ENCODE assay signal across 8 mouse cellular contexts in the genomic region with DNA sequence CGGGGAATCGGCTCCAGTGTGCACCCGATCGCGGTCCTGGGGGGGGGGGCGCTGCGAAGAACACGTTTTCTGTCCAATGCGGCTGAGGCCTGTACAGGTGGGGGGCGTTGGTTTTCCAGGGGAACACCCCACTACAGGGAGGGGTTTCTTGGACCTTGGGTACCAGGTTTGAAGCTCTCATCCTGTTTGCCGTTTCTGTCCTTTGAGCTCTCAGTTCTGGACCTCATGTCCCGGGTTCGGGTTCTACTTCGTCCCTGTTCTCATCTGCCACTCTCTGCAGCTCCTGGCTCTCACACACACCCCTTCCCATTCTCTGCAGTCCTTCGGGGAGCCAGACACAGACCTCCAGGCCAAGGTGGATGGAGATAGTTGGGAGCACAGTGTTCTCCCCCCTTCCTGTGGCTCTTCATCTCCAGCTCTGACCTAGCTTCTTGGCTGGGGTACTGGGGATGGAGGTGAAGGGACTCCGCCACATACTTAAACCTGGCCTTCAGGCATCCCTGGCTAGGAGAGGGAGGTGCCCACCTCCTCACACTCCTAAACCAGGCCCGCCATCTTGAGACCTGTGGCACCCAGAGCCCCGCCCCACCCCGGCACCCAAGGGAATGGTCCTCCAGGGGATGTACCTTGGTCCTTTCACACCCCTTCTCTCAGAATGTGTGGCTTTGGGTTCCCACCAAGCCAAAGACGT. TPM values are rescaled to one million over a fixed set of nuclear protein-coding genes. Genes with fewer than 3 reads are reported as not detected.
A peak's percentile ranks its signal among the peaks of the same experiment; 100 is the strongest.
DNase-seq lines count a peak whose midpoint lies in the region; ATAC-seq and TF ChIP-seq lines count a peak whose summit lies in the region.

No protein-coding gene starts in this region.

- peaks cover 92% of the 10 kb centered on the region for H3K4me1 ChIP-seq in kidney, embryonic 15.5 days
- H3K4me1 ChIP-seq in heart, embryonic 15.5 days (replicated peaks): peaks cover 75% of the 10 kb centered on the region
- H3K4me1 ChIP-seq in liver, postnatal 0 days (ENCODE audit: insufficient read depth): peaks cover 24% of the 10 kb centered on the region

- no peak for TF ChIP-seq CTCF in liver, postnatal 0 days (IDR thresholded peaks at IDR 0.05; ENCODE audit: low read depth)

- no peak for TF ChIP-seq EP300 in liver, postnatal 0 days (IDR thresholded peaks at IDR 0.05; ENCODE audit: low read depth)

- under 1% methylated on average over 19 of the region's 20 CpGs for WGBS in kidney, embryonic 15.5 days
- WGBS in heart, embryonic 15.5 days: 4% methylated on average over 14 of the region's 20 CpGs
- 13% methylated on average over 17 of the region's 20 CpGs for WGBS in liver, postnatal 0 days (ENCODE audit: insufficient replicate concordance)

- peak overlapping the region; percentile 82 for H3K4me3 ChIP-seq in kidney, embryonic 15.5 days (replicated peaks)
- peak overlapping the region; percentile 76 for H3K4me3 ChIP-seq in heart, embryonic 15.5 days
- H3K4me3 ChIP-seq in liver, postnatal 0 days (ENCODE audit: low read depth, low read length): peak overlapping the region; percentile 67

- H3K27me3 ChIP-seq in kidney, embryonic 15.5 days: no peaks in the 10 kb centered on the region
- no peaks in the 10 kb centered on the region for H3K27me3 ChIP-seq in heart, embryonic 15.5 days
- H3K27me3 ChIP-seq in liver, postnatal 0 days (ENCODE audit: insufficient read depth, low read length): peaks cover 13% of the 10 kb centered on the region; the same call in 1 of the 2 replicates

- 0 out of 2 replicates have a peak, but pooled peaks have one; percentile 3 for ATAC-seq in kidney, embryonic 15.5 days (replicated peaks; ENCODE audit: low FRiP score)
- no peak; the same call in 1 of the 2 replicates for ATAC-seq in heart, embryonic 15.5 days (replicated peaks; ENCODE audit: insufficient number of reproducible peaks, insufficient read depth, low FRiP score, low read depth)
- no peak for ATAC-seq in liver, postnatal 0 days
- no peak for ATAC-seq in activated CD4-positive, CD25-positive, alpha-beta regulatory T cell, adult 4 months

- no peaks in the 10 kb centered on the region for H3K36me3 ChIP-seq in kidney, embryonic 15.5 days
- H3K36me3 ChIP-seq in heart, embryonic 15.5 days: no peaks in the 10 kb centered on the region
- no peaks in the 10 kb centered on the region for H3K36me3 ChIP-seq in liver, postnatal 0 days (replicated peaks; ENCODE audit: insufficient read depth, low read length)

- H3K4me2 ChIP-seq in kidney, embryonic 15.5 days: peak overlapping the region; percentile 97
- H3K4me2 ChIP-seq in heart, embryonic 15.5 days: peak overlapping the region; percentile 95
- peak overlapping the region; percentile 75 for H3K4me2 ChIP-seq in liver, postnatal 0 days (ENCODE audit: low read depth, low read length)

- no peaks in the 10 kb centered on the region for H3K9me3 ChIP-seq in kidney, embryonic 15.5 days (replicated peaks)
- no peaks in the 10 kb centered on the region for H3K9me3 ChIP-seq in heart, embryonic 15.5 days (replicated peaks)
- H3K9me3 ChIP-seq in liver, postnatal 0 days (ENCODE audit: low read length): no peaks in the 10 kb centered on the region

- peak overlapping the region; percentile 85 for H3K9ac ChIP-seq in kidney, embryonic 15.5 days
- peak overlapping the region; percentile 79 for H3K9ac ChIP-seq in heart, embryonic 15.5 days
- H3K9ac ChIP-seq in liver, postnatal 0 days (replicated peaks): peak overlapping the region; percentile 60

- no peak for DNase-seq in kidney, postnatal 25 days
- DNase-seq in brain, adult 2 months (ENCODE audit: low read depth, low spot score): peak; percentile 66
- DNase-seq in liver, postnatal 0 days: no peak
- DNase-seq in left cerebral cortex, adult 11 months (ENCODE audit: low spot score): no peak
- no peak for DNase-seq in urinary bladder, postnatal 25 days (ENCODE audit: low spot score)

- peak overlapping the region; percentile 98 for H3K27ac ChIP-seq in kidney, embryonic 15.5 days
- peak overlapping the region; percentile 91 for H3K27ac ChIP-seq in heart, embryonic 15.5 days
- peak overlapping the region; percentile 48; the same call in 1 of the 2 replicates for H3K27ac ChIP-seq in liver, postnatal 0 days (ENCODE audit: low read depth)

RNA-seq across cellular contexts. Expression of gene Pcbp4, which starts 1.1 kb away (rescaled TPM):
- 118 and 140 TPM in 2 replicates for polyA plus RNA-seq in kidney, embryonic 15.5 days (2015; fragmentation: Nextera tagmentation; extraction: Ambion mirVana)
- 61.8 and 73.2 TPM in 2 replicates for polyA plus RNA-seq in heart, embryonic 15.5 days (2015; fragmentation: Nextera tagmentation; extraction: Ambion mirVana)
- 4.9 and 6.1 TPM in 2 replicates for polyA plus RNA-seq in liver, postnatal 0 days (2015; fragmentation: Nextera tagmentation; extraction: Ambion mirVana)
- polyA plus RNA-seq in activated CD4-positive, CD25-positive, alpha-beta regulatory T cell, adult 4 months (2017; shearing (Covaris generic)): 1 to 10 TPM; 4.5 to 4.8 TPM

RNA-seq across cellular contexts. Expression of gene Abhd14a, which starts 6.7 kb away (rescaled TPM):
- polyA plus RNA-seq in kidney, embryonic 15.5 days (2015; fragmentation: Nextera tagmentation; extraction: Ambion mirVana): 55.5 and 56.8 TPM in 2 replicates
- polyA plus RNA-seq in heart, embryonic 15.5 days (2015; fragmentation: Nextera tagmentation; extraction: Ambion mirVana): 50.5 and 54.2 TPM in 2 replicates
- polyA plus RNA-seq in liver, postnatal 0 days (2015; fragmentation: Nextera tagmentation; extraction: Ambion mirVana): 15.8 and 16.2 TPM in 2 replicates
- 10 to 100 TPM; 12.7 to 13.0 TPM for polyA plus RNA-seq in activated CD4-positive, CD25-positive, alpha-beta regulatory T cell, adult 4 months (2017; shearing (Covaris generic))

RNA-seq across cellular contexts. Expression of gene Abhd14b, which starts 7.0 kb away (rescaled TPM):
- polyA plus RNA-seq in kidney, embryonic 15.5 days (2015; fragmentation: Nextera tagmentation; extraction: Ambion mirVana): 27.9 and 30.6 TPM in 2 replicates
- 7.0 and 11.0 TPM in 2 replicates for polyA plus RNA-seq in heart, embryonic 15.5 days (2015; fragmentation: Nextera tagmentation; extraction: Ambion mirVana)
- 41.4 and 47.9 TPM in 2 replicates for polyA plus RNA-seq in liver, postnatal 0 days (2015; fragmentation: Nextera tagmentation; extraction: Ambion mirVana)
- polyA plus RNA-seq in activated CD4-positive, CD25-positive, alpha-beta regulatory T cell, adult 4 months (2017; shearing (Covaris generic)): 10 to 100 TPM in 1 of 2 experiments, 1 to 10 TPM in 1; 8.1 to 10.1 TPM

RNA-seq across cellular contexts. Expression of gene Gpr62, which starts 11.5 kb away (rescaled TPM):
- 0.22 and 0.47 TPM in 2 replicates for polyA plus RNA-seq in kidney, embryonic 15.5 days (2015; fragmentation: Nextera tagmentation; extraction: Ambion mirVana)
- 0.10 and 0.14 TPM in 2 replicates for polyA plus RNA-seq in heart, embryonic 15.5 days (2015; fragmentation: Nextera tagmentation; extraction: Ambion mirVana)
- not detected in 2 replicates for polyA plus RNA-seq in liver, postnatal 0 days (2015; fragmentation: Nextera tagmentation; extraction: Ambion mirVana)
- not detected for polyA plus RNA-seq in activated CD4-positive, CD25-positive, alpha-beta regulatory T cell, adult 4 months (2017; shearing (Covaris generic))

RNA-seq across cellular contexts. Expression of gene Acy1, which starts 16.1 kb away (rescaled TPM):
- 49.9 and 52.0 TPM in 2 replicates for polyA plus RNA-seq in kidney, embryonic 15.5 days (2015; fragmentation: Nextera tagmentation; extraction: Ambion mirVana)
- 25.1 and 28.6 TPM in 2 replicates for polyA plus RNA-seq in heart, embryonic 15.5 days (2015; fragmentation: Nextera tagmentation; extraction: Ambion mirVana)
- 30.4 and 38.7 TPM in 2 replicates for polyA plus RNA-seq in liver, postnatal 0 days (2015; fragmentation: Nextera tagmentation; extraction: Ambion mirVana)
- 1 to 10 TPM; 9.3 to 10.0 TPM for polyA plus RNA-seq in activated CD4-positive, CD25-positive, alpha-beta regulatory T cell, adult 4 months (2017; shearing (Covaris generic))

Comparison
In these comparisons a context has a peak if more than half of its experiments do, and no peak if none do; other contexts are left out.
1. H3K27ac ChIP-seq: peak in every context shown above with its lines; median percentile 98 in kidney, embryonic 15.5 days; 91 in heart, embryonic 15.5 days; 48 in liver, postnatal 0 days.